8 mouse cellular contexts compared by ENCODE assay signal in genomic region chr7:90030486-90031250, GRCm38 (mm10). TPM values are rescaled to one million over a fixed set of nuclear protein-coding genes. Genes with fewer than 3 reads are reported as not detected.
A peak's percentile ranks its signal among the peaks of the same experiment; 100 is the strongest.
DNase-seq lines count a peak whose midpoint lies in the region; ATAC-seq and TF ChIP-seq lines count a peak whose summit lies in the region.

No protein-coding gene starts in this region.

- H3K79me2 ChIP-seq in liver, adult 2 months (ENCODE audit: control insufficient read depth, insufficient read depth, low read length): no peaks in the 10 kb centered on the region

- TF ChIP-seq POLR2A in liver, adult 2 months (IDR thresholded peaks at IDR 0.05; ENCODE audit: extremely low read depth, insufficient read depth, low read length): no peak

- WGBS in liver, adult 2 months: 73% methylated on average over 6 of the region's 6 CpGs
- 55% methylated on average over 6 of the region's 6 CpGs for WGBS in limb, embryonic 13.5 days
- WGBS in neural tube, embryonic 15.5 days: 89% methylated on average over 6 of the region's 6 CpGs

- H3K4me1 ChIP-seq in liver, adult 2 months (ENCODE audit: control insufficient read depth, insufficient read depth, low read length): peaks cover 8% of the 10 kb centered on the region
- peaks cover 39% of the 10 kb centered on the region for H3K4me1 ChIP-seq in limb, embryonic 13.5 days
- H3K4me1 ChIP-seq in neural tube, embryonic 15.5 days: peaks cover 22% of the 10 kb centered on the region

- H3K4me2 ChIP-seq in limb, embryonic 13.5 days (replicated peaks): peak overlapping the region; percentile 49
- H3K4me2 ChIP-seq in neural tube, embryonic 15.5 days: no peak overlapping the region

- H3K27ac ChIP-seq in liver, adult 2 months (replicated peaks; ENCODE audit: insufficient read depth, low read depth, low read length): peak overlapping the region; percentile 91
- H3K27ac ChIP-seq in limb, embryonic 13.5 days: peak overlapping the region; percentile 89
- H3K27ac ChIP-seq in neural tube, embryonic 15.5 days (replicated peaks): peak overlapping the region; percentile 80; the same call in 1 of the 2 replicates

- peak overlapping the region; percentile 29; the same call in 1 of the 2 replicates for H3K9ac ChIP-seq in liver, adult 2 months (ENCODE audit: low read depth, low read length)
- H3K9ac ChIP-seq in limb, embryonic 13.5 days: no peak overlapping the region
- H3K9ac ChIP-seq in neural tube, embryonic 15.5 days (replicated peaks): no peak overlapping the region

- peaks cover 4% of the 10 kb centered on the region; the same call in 1 of the 2 replicates for H3K9me3 ChIP-seq in limb, embryonic 13.5 days
- H3K9me3 ChIP-seq in neural tube, embryonic 15.5 days (replicated peaks): no peaks in the 10 kb centered on the region

- DNase-seq in liver, adult 2 months (ENCODE audit: extremely low read depth, low read depth, low spot score): peak; percentile 46
- no peak for DNase-seq in liver
- DNase-seq in thymus, adult 18-20 months: no peak
- no peak for DNase-seq in embryo, embryonic 9.5 days (ENCODE audit: extremely low spot score)

- H3K4me3 ChIP-seq in liver, adult 2 months (ENCODE audit: insufficient read depth, low read depth, low read length): no peak overlapping the region
- no peak overlapping the region for H3K4me3 ChIP-seq in limb, embryonic 13.5 days
- no peak overlapping the region for H3K4me3 ChIP-seq in neural tube, embryonic 15.5 days (replicated peaks)

- no peaks in the 10 kb centered on the region for H3K27me3 ChIP-seq in liver, adult 2 months (ENCODE audit: control insufficient read depth, insufficient read depth, low read length)
- H3K27me3 ChIP-seq in limb, embryonic 13.5 days: no peaks in the 10 kb centered on the region
- no peaks in the 10 kb centered on the region for H3K27me3 ChIP-seq in neural tube, embryonic 15.5 days (replicated peaks)

- peak; percentile 8; the same call in 1 of the 2 replicates for ATAC-seq in granulocyte monocyte progenitor cell, adult 5-6 weeks (replicated peaks; ENCODE audit: poor library complexity, severe bottlenecking)
- ATAC-seq in limb, embryonic 13.5 days (ENCODE audit: low FRiP score, low read depth): no peak
- no peak for ATAC-seq in neural tube, embryonic 15.5 days (ENCODE audit: low FRiP score)
- ATAC-seq in activated CD4-positive, CD25-positive, alpha-beta regulatory T cell, adult 4 months: no peak

- TF ChIP-seq CTCF in liver, adult 2 months (IDR thresholded peaks at IDR 0.05; ENCODE audit: low read depth, low read length): no peak

- no peaks in the 10 kb centered on the region for H3K36me3 ChIP-seq in liver, adult 2 months (ENCODE audit: control insufficient read depth, insufficient read depth, low read length)
- H3K36me3 ChIP-seq in limb, embryonic 13.5 days: no peaks in the 10 kb centered on the region
- no peaks in the 10 kb centered on the region for H3K36me3 ChIP-seq in neural tube, embryonic 15.5 days

RNA-seq across cellular contexts. Expression of gene Eed, which starts 49.9 kb away (rescaled TPM):
- 30.7 and 43.5 TPM in 2 replicates for total RNA-seq in liver, adult 2 months (2014; rRNA removed)
- 10.7 and 16.1 TPM in 2 replicates for polyA plus RNA-seq in liver, adult 2 months (2012; rRNA removed)
- total RNA-seq in granulocyte monocyte progenitor cell, adult 5-6 weeks (2014; fragmentation: Nextera tagmentation): 89.6 and 108 TPM in 2 replicates
- 130 and 164 TPM in 2 replicates for total RNA-seq in granulocyte monocyte progenitor cell, adult 5-6 weeks (2017)
- 77.8 TPM in 2 replicates for polyA plus RNA-seq in limb, embryonic 13.5 days (2015; fragmentation: Nextera tagmentation; extraction: Ambion mirVana)
- polyA plus RNA-seq in neural tube, embryonic 15.5 days (2015; fragmentation: Nextera tagmentation; extraction: Ambion mirVana): 27.5 and 37.3 TPM in 2 replicates
- 10 to 100 TPM; 67.6 to 79.9 TPM for polyA plus RNA-seq in activated CD4-positive, CD25-positive, alpha-beta regulatory T cell, adult 4 months (2017; shearing (Covaris generic))
